Mouse (Mus musculus) kidney, postnatal 4 days (tissue): Measurements from ENCODE around the gene Mgea5.

Experiments used
- DNase-seq, 2 experiments: peaks; one replicate each; pipeline ENCODE4 v3.0.0; 2021; ENCODE audit warnings: mixed read lengths in 2 of 2

Gene Mgea5

DNA sequence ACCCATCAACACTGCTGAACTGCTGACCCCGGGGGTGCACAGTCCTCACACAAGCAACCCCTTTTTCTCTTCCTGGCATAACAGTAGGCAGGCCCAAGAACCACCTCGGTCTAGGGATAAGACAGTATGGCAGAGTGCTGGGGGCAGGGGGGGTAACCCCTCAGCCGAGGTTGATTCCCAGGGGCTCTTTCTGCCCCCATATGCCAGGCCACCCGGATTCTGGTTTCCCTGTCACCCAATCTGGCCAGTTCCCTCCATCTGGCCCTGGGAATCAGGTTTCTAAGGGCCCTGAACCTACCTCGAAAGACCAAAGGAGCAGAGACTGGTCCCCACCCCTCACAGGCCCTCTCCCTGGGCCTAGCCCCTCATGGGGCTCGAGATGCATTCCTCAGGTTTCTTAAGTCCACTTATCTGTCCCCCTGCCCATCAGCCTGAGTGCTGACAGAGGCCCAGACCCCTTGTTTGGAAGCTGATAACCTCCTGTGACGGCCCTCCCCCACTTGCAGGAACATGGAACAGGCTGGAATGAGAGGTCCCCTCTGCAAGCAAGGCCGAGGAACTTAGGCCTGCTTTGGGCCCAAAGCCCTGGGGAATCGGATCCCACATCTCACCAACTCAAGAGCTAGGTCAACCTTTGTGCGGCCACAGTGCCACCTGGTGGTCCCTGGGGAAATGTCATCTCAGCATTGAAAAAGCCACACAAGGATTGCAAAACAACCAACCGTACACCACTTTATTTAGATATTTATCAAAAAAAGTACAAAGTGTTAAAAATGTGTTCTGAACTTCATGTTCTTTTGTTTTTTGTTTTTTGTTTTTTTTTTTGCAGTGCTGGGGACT is 36.4 kb downstream of the Mgea5 start:
- peak; percentile 93 to 94 for DNase-seq

DNA sequence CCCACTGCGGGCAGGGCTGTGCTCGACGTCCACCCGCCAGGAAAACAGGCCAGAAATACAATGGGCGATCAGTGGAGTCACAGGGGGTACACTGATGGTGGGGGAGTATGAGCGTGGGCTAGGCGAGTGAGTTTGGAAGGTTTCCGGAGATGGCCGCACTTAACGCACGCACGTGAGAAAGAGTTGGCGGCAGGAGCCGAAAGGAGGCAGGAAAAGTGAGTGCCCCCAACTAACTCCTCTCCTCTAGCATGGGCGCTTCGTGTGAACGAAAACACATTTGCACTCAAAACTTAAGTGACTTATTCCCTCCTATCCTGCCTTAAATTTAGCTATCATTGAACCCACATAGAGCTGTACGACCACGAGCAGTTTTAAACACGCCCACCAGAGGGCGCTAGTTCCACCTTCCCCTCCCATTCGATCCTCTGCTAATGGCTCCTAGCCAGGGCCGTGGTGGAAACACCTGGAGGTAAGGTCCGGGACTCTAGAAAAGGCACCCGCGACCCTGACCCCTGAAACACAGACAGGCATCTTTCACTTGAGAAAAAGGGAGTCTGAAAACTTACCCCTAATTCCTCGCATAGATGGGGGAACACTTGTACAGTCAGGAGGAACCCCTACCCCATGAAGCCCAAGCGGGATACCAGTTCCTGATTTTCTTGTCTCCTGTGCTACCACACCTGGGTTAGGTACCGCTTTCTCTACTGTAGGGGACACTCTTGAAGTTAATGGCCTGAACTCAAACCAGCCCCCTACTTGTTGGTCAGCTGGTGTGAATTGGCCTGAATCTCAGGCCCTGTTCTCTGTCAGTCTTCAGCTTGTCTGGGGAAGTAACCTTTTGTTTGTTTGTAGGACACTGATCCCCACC is 37.2 kb downstream of the Mgea5 start:
- DNase-seq: peak; percentile 85 to 89

DNA sequence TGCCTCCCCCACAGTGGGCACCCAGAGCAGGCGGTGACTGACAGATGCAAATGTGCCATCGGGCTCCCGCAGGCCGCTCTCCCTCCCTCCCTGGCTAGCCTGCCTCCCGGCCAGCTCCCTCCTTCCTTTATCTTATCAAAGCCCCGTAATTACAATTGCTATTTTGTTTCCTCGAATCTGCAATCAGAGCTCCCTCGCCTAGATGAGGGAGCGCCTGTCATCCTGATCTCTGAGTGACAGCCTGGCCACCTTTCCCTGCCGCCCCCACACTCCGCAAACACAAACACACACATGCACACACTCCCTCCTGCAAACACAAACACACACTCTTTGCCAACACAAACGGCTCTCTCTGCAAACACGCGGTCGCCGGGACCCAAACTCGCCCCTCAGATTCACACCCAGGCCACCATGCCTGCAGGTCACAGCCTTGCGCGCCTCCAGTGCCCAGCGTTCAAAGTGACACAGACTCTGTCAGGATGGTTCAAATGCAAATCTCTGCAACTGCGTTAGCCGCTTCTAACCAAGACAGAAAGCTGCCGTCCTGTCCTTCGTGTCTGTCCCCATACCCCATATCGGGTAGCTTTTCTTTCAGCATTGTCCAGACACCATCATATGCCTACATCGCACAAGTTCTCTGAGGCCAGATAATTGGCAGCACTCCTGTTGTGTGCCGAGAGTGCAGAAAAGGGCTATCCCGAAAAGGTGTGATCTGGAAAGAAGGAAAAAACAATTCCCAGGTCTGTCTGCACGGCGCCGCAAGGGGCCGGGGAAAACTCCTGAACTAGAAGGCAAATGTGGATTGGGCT is 38.1 kb downstream of the Mgea5 start:
- DNase-seq: peak; percentile 22 to 43

DNA sequence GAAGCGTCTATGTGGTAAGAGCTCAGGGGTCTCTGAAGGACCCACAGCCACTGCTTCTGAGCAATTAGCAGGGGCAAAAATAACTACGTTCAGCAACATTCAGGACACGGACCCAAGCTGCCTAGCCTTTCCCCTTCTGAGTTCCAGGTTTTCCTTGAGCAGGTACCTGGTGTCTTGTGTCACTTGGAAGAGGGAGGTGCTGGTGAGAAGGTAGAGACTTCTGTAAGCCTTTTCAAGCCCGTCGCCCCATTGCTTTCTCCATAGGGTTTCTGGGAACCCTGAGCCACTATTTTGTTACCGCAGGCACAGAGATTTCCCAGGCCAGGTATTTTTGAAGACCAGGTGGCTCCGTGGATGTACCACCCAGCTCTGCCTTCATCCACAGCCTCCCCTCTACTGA is 40.0 kb downstream of the Mgea5 start:
- no peak for DNase-seq

DNA sequence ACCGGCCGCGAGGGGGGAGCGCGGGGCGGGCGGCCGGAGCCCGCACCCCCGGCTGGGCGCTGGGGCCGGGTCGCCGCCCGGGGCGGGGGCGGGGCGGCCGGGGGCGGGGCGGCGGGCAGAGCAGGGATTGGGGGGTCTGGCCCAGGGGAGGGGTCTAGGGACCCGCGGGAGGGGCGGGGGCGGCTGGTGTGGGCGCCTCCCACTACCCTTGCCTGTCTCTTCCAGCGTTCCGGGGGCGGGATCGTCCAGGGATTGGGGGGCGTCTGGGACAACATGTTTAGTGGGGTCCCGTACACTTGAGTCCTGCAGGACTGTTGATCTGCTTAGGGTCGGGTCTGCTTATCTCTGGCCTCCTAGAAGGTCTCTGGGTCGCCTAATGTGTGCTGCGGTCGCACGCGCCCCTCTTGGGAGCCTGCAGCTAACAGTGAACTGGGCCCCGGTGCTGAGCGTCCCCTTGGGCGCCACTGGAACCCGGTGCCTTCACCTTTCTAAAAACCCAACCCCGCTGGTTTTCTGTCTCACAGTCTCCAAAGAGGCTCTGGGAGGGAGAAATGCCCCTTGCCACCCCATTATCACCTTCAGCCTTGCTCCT is 40.6 kb downstream of the Mgea5 start:
- peak in 1 of 2 experiments; percentile 40 for DNase-seq

DNA sequence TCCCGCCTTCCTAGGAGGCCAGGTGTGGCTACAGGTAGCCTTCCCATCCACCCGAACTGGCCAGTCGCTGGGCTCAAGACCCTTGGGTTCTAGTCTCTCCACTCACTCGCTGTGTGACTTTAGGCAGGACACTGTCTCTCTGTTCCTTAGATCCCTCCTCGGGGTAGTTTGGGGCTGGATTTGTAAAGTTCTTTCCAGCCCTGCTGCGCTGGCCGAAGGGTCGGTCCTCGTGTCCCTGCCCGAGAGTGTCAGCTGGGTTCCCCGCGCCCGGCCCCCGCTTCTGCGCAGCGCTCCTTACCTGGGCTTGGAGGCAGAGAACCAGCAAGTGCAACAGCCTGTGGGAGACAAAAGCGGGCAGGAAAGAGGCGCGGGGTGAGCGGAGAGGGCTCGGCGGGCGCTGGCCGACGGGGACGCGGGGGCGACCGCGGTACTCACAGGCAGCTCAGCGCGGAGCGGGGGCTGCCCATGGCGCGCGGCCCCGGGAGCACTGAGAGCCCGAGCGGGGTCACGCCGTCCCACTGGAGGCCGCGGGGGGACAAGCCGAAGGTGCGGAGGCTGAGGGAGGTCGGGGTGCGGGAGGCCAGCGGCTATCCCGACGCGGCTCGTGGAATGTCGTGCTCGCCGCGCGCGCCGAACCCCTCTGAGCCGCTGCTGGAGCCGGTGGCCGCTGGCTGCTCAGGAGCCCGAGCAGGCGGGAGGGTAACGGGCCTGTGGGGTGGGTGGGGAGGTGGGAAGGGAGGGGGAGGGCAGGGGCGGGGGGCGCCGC is 41.2 kb downstream of the Mgea5 start, which contains the start of gene Fgf8:
Gene Fgf8, minus strand, starts transcription at position 698 of the 766 bp plus-strand sequence.
- DNase-seq: peak; percentile 34 to 46

DNA sequence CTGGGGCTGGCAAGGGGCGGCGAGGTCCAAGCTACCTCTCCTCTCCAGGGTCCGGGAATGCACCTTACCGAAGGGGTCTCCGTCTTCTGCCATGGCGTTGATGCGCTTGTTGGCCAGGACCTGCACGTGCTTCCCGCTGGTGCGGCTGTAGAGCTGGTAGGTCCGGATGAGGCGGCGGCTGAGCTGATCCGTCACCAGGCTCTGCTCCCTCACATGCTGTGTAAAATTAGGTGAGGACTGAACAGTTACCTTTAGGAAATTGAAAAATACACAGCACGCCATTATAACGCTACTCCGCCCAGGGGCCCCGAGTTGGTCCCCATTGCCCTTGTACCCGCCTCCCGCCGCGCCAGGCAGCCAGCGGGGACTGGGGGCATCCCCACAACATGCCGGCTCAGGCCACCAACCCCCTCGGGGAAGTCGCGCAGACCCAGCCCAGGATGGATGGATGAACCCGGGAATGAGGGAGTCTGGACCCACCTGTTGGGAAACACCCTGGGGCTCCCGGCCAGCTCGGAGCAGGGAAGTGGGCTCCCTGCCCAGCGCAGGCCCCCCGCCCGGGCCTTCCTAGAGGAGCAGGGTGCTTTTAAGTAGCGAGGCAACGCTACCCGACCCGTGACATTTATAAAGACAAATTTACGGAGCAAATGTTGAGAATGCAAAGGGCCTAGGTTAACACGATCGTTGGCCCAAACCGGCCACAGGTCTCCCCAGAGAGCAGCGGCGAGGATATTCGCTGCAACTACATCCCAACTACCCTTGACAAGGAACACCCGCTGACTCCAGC is 42.0 kb downstream of the Mgea5 start:
- DNase-seq: no peak

DNA sequence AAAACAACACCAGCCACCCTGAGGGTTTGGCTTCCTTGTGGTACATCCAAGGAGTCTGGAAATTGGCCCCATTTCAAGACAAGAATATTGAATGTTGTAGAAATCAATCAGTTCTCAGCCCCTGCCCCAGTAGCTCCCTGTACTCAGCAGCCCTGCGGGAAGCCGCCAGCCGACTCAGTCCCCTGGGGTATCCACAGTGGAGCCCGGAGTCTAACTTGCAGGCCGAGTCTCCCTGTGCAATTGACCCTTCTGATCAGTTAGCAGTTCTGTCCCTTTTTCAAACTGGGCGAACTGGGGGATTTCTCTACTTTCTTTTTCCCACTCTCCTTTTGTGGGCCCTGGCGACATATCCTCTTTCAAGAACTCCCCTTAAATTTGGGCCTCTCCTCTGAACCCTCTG is 42.8 kb downstream of the Mgea5 start:
- DNase-seq: no peak

DNA sequence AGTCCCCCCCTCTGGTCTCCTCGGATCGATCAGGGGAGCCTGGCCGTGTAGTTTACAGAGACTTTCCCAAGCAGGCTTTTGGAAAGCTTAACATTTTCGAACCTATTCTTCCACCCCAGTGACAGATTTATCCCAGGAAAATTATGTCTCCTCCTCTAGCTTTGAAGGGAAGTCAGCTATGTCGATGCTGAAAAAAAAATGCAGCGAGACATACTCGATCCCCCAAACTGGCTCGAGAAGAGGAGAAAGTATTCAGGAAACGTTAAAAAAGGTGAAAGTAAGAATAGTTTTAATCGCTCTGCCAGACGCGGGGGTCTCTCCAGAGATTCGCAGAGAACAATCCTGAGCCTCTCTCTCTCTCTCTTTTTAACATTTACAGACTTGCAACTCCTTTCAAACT is 43.4 kb downstream of the Mgea5 start:
- no peak for DNase-seq

DNA sequence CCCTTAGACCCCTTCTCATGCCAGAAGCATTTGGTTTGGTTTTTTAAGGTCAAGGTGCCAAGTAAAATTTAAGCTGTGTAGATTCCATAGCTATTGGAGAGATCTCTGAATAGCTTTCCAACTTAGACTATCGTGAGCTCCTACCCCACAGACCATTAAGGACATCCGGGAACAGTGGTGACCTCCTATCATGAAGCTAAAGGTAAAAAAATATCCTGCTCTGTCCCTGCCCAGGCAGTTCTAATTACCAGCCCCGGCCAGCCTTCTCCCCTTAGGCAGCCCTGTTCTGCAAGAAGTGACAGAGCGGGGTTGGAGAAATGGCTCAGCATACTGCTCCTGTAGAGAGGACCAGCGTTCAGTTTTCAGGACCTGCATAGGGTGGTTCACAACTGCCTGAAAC is 45.1 kb downstream of the Mgea5 start:
- no peak for DNase-seq

DNA sequence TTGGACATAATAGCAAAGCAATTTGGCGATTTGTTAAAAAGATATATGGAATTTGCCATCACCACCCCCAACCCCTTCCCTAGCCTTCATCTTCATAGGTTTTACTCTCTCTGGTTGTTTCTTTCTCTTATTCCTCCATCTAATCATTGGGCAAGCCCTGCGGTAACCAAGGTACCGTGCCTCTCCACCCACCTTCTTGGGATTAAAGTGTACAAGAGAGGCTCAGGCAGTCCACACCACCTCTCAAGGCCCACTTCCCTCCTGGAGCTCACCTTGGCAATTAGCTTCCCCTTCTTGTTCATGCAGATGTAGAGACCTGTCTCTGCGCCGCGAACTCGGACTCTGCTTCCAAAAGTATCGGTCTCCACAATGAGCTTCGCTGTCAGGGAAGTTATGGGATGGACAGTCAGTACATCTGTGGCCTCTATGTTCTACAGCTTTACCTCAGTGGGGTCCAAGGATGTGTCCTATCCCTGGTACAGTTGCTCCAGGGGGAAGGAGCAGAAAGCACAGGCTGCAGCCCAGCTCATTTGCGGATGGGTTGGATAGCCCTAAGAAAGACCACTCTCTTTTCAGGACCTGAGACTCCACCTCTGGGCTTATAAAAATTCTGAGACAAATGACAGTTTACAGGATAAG is 45.7 kb downstream of the Mgea5 start:
- no peak for DNase-seq

DNA sequence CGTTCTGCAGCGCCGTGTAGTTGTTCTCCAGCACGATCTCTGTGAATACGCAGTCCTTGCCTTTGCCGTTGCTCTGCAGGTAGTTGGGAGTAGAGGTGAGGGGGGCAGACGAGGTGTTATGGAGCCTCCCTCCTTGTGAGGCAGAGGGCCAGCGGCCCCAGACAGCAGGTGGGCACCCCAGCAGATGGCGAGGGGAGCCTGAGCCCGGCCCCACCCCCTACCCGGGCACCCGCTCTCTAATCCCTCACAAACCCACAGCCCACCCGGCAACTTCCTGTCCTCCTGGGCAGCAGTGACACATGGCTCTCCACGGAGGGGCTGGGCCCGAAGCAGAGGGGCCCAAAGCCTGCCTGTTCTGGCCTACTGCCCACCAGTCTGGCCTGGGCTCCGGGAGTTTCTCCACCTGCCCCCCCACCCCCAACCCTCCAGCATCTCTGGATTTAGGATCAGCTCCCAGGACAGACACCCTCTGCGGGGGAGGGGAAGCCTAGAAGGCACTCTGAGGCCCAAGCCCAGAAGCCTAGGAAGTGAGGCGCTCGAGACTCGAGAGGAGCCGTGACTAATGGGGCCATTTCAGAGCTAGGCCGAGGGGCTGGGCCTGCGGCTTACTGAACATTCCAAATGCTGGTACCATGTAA is 46.3 kb downstream of the Mgea5 start:
- DNase-seq: peak; percentile 28 to 42

DNA sequence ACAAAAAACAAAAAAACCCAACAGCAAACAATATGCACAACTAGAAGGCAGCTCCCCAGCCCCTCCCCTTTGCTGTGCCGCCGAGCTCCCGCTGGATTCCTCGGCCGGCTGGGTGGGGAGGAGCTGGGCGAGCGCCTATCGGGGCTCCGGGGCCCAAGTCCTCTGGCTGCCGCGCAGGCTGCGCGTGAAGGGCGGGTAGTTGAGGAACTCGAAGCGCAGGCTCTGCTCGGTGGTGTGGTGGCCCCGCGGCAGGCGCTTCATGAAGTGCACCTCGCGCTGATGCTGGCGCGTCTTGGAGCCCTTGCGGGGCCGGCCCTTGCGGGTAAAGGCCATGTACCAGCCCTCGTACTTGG is 46.8 kb downstream of the Mgea5 start:
- peak; percentile 71 to 77 for DNase-seq

DNA sequence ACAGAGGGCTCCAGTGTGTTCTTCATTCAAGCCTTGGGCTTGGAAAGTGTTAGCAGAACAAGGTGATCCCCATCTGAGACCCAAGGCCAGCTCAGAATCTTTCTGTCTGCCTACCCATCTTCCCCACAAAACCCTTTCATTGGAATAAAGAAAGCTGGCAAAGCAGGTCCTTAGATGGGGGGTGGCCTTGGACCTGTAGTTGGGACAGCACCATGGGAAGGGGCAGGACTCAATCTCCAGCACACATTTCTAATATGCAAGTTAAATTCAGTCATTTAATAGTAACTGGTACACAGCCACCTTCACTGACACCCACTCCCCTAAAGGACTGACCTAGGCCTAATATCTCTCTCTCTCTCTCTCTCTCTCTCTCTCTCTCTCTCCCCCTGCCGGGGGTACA is 47.4 kb downstream of the Mgea5 start:
- no peak for DNase-seq

DNA sequence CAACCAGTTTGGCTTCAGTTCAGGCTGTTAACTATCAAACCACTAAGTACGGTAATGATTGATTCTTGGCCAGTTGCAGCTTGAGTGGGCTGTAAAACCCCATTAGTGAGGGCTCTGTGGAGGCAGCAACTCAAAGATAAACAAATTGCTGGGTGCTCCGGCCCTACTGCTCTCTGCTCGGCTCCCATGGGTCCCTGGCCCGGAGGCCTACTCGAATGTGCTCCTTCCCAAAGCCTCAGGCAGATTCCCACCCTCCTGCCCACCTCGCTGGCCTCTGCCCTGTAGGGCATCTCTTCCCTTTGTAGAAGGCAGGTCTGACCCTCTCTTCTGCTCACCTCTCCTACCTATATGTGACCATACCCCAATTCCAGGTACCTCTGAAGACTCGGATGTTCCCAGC is 48.9 kb downstream of the Mgea5 start:
- DNase-seq: peak; percentile 29 to 51

DNA sequence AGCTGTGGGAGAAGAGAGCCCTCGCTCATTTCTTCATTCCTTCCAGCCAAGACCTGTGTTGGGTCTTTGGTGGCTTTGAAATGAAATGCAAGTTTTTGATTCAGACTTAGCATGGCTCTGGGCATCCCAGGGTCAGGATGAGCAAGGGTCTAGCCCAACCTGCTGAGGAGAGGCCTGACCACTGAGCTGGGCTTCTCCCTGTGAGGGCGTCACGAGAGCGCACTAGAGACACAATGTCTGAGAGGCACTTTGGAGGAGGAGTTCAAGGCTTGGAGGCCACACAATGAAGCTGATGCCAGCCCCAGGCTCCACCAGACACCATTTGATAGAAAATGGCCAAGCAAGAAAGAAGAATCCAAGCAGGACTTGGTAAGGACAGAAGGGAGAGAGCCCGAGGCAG is 49.4 kb downstream of the Mgea5 start:
- no peak for DNase-seq

DNA sequence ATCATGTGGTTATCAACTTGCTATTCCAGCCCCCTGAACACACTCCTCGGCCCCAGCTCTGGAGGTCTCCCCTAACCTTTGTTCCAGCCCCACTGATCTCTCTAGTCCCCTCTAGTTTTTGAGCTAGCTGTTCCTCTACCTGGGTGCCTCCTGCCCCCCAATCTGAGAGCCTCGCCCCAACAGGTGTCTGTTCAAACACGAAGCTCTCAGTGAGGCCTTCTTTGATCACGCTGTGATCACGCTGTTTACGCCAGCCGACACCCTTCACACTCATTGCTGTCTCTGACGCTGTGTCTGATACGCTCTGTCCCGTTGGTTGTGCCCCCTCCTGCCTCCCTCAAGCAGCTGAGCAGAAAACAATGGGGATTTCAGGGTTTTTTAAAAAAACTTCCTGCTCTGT is 50.1 kb downstream of the Mgea5 start:
- no peak for DNase-seq

DNA sequence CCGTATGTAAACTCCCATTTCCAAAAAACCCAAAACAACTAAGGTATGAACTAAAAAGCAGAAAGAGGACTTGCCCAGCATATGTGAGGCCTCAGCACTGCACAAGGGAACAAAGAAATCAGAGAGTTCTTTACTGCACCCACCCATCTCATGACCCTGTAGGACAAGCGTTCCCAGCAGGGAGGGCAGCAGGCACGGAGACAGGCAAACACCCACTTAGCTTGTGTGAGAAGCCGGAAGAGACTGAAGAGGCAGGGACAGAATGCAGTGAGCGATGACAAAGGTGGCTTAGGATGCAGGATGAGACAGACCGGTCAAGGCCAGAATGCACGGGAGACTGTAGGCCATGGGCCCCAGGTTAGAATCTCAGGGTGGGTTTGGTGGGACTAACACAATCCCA is 52.0 kb downstream of the Mgea5 start:
- DNase-seq: no peak

DNA sequence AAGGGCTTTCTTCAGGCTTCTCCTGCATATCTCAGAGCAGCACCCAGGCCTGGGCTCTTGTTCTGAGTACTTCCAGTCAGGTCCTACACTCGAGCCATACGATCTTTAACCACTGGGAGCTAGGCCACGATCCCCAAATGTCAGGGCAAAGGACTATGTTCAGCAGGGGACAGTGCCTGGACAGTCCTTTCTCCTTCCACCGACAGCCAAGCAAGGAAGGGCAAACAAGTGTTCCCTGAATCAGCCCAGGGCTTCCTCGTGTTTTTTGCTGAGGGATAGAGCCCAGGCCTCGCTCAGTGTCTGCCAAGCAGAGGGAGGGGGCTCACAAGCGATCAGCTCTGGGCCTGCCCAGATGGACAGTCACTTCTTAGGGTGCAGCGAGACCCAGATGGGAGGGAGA is 53.6 kb downstream of the Mgea5 start:
- no peak for DNase-seq

DNA sequence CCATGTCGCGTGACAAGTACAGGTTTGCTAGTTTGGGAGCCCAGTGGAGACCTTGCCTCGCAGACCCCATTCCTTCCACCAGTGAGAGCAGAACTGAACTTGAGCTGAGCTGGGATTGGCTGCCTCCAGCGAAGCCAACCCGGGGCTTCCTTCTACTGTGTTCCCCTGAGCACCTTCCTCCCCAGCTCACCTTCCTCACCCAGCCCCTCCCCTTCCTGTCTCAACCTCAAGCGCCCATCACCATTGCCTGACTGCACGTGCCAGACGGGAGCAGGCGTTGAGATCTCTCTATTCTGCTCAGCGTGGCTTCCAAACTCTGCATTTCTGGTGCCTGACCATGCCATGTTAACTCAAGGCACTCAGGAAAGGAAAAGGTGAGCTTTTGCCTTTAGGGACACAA is 56.4 kb downstream of the Mgea5 start:
- DNase-seq: no peak
